Mouse (Mus musculus) heart, adult 11 months (tissue): Measurements from ENCODE around the gene Gtf2h3.

ENCODE experiments used
- DNase-seq: peaks from one replicate; pipeline ENCODE4 v3.0.0; 2022

Gene Gtf2h3

DNA sequence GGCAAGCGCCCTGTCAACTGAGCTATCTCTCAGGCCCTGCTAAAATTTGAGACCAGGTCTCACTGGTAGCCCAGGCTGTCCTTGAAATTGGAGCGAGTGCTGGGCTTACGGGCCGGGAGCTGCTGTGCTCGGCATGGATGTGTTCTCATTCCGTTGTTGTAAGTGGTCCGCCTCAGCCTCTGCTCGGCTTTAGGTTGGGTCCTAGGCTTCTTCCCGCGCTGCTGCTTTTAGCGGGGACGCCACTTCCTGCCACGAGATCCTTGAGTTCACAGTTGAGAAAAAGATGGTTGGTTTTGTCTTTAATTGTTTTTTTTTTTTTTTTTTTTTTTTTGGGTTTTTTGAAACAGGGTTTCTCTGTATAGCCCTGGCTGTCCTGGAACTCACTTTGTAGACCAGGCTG, 58.9 kb downstream of the Gtf2h3 start:
- DNase-seq, result no peak
